Mouse (Mus musculus) spleen, postnatal 36 days (tissue): ENCODE results near the gene Apbb2.

Source experiments
- DNase-seq, 2 experiments: peaks; one replicate each; pipeline ENCODE4 v3.0.0; 2022; ENCODE audit warnings: low spot score in 2 of 2, mixed read lengths in 1 of 2

Gene Apbb2

DNA sequence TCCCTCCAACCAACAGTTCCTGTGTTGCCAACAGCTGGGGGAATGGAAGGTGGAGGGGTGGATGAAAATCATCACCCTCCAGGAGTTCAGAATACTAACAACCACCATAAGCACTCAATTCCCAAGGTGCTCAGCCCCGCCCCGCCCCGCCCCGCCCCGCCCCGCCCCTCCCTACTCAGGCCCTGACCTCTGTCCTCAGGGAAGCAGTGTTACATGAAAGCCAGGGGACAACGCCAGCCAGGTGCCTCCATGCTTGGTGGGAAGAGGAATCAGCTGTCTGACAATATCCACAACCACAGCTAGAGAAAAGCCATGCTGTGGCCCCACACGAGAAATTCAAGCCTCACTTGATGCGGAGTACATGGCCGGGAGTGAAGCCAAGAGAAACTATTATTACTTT, 276.7 kb downstream of the Apbb2 start:
- DNase-seq, result no peak

DNA sequence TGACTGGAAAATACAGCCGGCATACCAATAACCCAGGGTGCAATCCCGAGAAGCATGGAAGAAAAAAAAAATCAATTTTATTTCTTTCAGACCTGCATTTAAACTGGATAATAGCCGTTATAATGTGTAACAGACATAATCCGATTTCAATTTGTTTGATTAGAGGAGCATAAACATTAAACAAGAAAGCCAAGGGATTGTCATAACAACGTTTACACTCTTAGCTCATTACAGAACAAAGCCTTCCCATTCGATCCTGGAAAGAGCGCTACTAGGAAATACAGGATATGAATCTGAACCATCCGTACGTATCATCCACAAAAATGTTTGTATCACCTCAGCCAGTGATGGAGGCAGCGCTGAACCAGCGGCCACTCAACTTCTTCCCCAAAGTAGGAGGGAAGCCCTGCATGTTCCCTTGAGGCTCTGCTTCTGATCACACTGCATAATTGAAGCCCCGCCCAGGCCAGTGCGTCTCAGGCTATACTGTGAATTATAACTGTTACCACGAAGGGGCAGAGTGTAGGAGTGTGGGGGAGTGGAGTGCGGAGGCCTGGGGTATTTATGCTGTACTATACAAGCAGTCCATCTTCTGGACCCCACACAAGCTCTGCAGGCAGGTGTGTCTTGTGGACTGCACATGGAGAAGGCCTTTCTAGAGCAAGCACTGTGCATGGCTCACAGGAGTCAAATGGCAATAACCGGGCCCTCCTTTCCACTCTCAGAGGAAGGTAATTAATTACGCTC, 278.1 kb downstream of the Apbb2 start:
- DNase-seq, result no peak

DNA sequence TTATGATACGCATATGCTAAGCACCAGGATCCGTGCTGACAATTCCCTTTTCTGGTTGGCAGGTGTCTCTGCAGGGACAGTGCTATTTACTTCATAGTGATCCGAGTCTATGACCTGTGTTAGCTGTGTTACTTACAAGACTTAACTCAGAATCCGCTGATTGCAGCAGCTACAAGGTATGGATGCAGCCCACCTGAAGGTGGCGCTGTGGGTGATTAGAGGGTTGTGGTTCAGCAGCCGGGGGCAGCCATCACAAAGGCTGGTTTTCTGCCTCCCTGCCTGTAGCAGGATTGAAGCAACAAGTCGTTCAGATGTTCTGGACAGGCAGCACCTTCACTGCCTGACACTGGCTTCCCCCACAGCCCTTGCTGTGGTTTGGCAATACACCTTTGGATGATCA, 280.0 kb downstream of the Apbb2 start:
- no peak for DNase-seq

DNA sequence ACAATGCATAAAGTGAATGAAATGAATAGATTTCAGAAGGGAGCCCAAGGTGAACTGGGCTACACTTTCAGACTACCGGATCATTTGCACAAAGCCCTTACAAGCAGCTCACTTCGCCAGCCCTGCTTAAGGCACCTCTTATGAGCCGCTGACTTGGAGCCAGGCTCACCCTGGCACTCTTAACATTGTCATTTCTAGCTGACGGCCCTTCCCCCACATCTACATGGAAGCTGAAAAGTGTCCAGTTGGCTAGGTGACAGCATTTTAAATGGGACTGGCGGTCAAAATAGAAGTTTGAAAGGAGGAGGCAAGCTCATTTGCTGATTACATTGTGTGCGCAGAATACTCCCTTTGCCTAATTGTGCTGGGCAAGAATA, 280.6 kb downstream of the Apbb2 start:
- no peak for DNase-seq

DNA sequence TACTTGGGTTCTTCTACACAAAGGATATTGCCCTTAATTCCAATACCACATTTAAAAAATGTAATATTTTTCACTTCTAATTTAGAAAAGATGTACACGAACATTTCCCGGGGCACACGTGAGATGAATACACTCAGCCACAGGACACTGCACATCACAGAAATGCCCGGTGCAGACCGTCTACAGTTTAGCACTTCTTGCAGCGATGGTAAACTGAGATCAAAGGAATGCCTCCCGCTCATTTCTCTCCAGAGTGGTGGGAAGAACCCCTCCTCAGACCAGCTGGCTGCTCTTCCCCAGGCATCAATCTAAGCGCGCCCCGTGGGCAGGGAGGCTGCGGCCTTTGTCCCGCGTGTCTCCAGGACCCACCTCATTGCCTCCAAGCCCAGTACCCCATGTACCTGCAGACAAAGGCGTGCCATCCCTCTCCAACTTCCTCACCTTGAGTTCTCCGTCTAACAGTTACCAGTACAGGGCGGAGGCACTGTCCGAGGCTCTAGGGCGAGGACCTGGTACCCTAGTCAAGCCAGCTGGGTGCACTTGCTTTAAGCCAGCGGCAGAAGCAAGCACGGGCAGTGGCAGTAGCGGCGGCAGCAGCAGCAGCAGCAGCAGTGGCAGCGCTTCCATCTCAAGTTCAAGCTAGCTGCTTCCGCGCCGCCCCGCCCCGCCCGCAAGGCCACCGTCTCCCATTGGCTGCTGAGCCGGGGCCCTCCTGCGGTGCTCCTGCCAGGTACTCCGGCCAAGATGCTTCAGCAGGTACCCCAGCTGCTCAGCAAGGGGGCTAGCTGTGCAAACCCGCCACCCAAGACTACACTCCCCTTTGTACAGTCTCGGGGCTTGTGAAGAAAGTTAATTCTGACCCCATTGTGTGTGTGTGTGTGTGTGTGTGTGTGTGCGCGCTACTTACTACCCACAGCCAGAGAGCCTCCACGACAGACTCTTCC, 281.3 kb downstream of the Apbb2 start:
- peak in 1 of 2 experiments; percentile 10 for DNase-seq

DNA sequence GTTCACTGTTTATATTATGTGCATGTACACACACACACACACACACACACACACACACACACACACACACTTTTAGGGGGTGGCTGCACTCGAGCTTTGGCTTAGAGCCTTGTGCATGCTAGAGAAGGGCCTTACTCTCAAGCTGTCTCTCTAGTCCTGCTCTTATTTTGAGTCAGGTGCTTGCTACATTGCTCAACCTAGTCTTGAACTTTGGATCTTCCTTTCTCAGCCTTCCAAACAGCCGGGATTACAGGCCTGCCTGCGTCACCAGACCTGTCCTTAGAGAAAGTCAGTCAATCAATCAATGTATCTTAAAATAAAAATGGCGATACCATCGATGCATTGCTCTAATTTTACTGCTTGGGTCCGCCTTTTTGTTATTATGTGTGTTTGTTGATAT, 287.8 kb downstream of the Apbb2 start:
- no peak for DNase-seq

DNA sequence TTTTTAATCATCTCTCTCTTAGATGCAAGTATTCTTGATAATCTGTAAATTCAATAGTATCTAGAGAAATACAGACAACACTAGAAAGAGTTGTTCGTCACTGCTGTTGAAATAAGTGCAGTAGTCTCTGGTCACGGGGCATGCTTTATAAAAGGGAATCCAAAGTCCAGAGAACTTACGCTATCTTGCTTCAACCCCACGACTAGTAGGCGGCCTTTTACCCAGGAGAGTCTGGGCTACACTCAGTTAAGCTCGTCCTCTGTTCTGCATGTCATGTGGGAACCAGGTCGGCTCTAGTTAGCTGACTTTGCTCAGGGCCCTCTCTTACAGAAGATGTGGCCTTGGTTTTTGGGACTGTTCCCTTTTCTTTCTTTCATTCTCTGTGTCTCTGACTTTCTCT, 289.8 kb downstream of the Apbb2 start:
- DNase-seq, result no peak

DNA sequence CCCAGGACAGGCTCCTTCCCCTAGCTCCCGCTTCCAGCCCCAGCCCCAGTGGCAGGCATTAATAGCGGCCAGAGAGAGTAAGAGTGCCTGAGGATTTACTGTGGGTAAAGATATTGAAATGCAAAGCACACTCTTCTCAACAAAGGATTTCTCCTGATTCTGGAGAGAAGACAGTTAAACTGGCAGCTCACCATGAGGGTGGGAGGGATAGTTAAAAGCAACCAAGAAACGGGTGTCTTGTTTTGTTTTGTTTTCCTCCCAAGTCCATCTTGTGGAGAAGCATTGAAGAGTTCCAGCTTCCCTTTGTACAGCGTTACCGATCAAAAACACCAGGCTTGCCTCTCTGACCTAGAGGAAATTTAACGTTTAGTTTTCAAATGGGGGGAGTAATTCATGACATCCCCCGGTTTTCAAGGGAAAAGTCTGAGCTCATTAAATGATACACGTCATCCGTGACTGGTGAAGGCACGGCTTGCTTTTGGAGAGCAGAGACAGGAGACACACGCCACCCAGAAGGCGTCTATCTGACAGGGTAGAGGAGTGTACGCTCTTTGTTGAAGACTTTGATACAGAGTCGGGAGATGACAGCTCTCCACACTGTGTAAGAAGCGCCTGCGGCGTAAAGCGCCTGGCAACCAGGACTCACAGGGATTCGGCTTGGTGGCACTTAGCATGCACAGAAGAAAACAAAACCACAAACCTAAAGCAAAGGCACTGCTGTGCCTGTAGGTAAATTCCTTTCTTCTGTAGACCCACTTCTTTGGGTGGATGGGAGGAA, 290.4 kb downstream of the Apbb2 start:
- DNase-seq, result no peak

DNA sequence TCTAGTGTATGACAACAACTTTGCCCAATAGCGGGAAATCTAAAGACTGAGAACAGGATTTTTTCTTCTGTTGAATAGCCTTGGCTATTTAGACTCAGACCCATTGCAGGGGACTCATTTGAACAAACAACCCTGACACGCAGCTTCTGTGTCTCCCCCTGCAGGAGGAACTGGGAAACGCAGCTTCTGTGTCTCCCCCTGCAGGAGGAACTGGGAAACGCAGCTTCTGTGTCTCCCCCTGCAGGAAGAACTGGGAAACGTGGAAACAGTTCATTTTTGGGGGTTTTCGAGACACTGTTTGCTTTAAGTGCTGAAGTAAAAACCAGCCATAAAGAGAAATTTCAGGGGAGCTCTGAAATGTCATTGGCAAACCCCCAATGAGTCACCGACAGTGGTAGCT, 292.2 kb downstream of the Apbb2 start:
- DNase-seq, result no peak

DNA sequence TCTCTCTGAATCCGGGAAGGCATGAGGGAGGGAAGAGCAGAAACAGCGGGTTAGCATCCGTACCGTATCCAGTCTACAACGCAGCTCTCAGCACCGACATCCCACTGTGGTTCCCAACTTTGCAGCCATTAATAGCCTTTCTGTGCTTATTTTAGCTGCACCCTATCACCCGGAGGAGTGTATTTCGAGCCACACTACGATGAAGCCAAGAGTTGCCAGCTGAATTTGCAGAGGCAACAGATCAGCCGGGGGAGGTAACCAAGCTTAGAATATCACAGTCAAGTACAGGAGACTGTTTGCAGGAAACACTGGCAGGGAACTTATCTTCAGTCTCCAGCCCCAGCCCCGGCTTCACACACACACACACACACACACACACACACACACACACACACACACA, 295.0 kb downstream of the Apbb2 start:
- no peak for DNase-seq

DNA sequence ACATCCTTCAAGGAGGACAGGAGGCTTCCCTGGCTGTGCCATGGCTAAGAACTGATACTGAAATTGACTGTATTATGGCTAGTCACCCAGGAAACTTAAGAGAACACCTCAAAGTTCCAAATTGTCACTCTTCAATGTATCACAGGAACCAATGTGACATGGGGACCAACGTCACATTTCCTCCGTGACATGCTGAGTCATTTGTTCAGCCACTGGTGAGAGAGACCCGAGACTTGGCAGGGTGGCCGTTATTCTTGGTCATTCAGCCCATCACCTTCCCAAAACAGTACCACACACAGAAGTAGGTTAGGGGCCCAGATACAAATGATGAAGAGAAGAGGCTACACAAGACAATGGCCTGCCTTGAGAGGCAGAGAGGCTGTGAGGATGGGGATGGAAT, 295.5 kb downstream of the Apbb2 start:
- DNase-seq, result no peak

DNA sequence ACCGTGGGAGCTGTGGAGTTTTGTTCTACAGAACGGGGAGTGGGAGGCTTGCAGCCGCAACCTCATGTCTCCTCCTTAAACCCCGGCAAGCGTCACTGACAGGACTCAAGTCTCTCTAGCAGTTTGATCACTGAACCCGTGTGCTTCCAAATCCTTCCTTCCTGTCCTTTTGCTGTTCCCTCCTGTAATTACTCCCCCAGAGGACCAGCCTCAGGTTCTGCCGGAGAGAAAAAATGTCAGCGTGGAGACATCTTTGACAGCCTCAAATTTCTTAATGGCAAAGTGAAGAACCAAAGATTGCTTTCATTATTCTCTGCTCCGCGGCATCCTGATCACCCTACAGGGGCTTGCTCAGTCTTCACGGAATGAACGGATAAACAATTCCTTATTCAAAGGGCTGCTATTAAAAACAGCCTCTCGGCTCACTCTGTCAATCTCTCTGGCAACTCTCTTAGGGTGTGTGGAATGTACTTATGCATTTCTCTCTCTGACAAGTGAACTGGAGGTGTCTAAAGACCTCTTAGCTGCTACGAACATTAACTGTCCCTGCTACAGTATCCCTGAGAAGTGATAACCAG, 298.7 kb downstream of the Apbb2 start:
- no peak for DNase-seq

DNA sequence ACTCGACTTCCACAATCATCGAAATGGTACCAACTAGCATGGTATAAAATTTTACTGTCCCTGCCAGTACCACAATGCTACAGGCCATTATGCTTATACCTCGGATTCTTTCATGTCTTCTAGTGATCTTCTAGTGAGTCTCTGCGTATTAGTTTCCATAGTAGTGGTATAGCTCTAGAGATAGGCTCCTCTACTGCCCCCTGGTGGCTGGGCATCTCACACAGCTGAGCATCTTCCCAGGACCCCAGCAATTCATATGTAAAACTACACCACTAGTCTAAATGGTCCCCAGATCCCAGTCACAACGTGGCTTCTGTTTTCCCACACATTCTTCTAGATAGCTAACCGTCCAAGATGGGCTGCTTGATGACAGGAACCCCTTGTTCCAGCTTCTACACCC, 299.2 kb downstream of the Apbb2 start:
- peak; percentile 32 to 38 for DNase-seq

DNA sequence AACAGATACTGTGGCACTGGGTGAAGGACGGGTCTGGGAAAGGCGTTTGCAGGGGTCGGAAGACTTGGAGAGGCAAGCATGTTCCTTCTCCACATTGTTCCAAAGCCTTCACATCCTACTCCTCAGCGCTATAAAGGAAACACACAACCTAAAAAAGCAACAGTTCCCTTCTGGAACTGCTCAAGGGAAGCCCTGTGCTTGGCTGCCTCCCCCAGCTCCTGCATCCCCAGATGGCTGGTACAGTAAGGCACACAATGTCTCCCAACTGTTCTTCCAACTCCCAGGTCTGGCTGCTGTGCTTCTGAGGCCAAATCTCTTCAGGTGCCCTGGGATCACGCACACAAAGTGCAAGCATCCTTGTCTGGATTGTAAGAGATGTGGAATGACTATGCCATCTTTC, 302.8 kb downstream of the Apbb2 start:
- no peak for DNase-seq

DNA sequence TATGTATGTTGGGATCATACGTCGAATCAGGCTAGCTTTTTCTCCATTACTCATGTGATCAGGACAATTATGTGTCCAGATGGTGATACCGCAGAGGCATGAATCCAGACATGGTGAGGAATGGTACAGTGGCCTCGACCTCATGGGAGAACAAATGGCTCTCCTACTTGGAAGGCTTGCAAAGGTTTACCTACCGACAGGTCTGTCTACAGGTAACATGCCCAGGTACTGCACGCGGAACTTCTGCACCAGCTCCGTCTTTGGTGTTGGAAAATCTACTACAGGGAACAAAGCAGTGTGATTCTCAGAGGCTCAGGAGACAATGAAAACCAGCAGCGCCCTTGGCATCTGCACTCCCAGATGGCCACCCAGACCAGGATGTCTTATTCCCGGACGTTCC, 307.8 kb downstream of the Apbb2 start:
- DNase-seq, result no peak

DNA sequence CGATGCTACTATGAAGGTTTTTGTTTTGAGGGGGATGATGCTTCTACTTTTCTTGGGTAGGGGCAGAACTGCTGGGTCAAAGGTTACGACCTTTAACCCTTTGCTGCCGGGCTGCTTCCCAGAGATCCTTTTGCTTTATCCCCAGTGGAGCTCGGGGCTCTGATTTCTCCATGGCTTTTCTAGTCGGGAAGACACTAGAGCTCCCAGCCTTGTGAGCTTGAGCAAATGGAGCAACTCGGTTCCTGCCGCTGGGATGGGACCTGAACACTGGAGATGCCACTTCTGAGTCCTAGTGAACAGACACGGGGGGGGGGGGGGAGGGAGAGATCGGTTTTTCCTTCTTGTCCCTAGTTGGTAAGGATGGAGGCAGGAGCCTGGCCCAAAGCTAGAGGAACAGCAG, 308.3 kb downstream of the Apbb2 start:
- no peak for DNase-seq

DNA sequence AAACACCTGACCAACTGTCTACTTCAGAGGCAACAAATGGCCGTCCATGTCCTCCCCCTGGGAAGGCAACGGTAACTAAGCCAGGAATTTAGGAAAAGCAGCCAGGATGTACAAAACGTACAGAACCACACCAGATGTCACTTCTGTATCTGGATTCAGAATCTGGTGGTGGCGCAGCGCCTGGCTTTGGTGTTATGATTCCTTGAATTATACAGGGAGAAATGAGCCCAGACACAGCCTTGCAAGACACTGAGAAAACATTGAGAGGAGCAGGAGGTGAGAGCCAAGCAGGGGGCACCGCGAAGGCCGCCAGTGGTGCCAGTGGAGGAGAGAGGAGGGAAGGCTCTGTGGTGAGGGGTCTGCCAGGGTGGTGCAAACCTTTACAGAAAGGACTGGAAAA, 313.1 kb downstream of the Apbb2 start:
- no peak for DNase-seq

DNA sequence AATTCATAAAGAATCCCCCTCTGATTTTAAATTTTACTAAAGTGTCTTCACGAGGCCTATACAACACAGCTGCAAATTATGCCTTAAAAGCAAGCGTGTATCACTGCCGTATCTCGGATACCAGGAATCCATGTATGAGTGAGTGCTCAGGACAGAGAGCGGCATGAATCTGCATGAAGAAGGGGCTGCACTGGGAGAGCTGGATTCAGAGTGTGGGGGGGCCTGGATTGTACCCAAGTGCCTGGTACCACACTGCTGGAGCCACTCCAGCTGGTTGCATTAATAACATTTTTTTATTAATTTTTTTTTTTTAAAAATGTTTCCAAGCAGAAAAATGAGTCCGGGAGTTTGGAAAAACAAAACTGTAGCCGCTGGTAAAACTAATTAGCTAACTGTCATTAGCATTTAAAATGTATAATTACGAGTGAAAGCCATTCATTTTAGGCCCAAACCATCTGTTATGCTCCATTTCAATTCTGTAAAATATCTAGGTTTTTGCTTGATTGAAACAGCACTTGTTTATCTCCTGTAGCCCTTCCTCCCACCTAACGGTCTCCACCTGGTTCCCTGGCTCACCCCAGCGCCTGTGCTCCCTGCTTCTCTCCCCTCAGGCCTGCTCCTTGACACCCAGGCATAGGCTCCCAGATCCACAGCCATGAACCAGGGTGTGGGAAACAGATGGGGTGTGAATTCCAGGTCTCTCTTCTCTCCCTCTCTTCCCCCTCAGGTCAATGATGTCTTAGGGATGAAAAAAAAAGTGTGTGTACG, 314.1 kb downstream of the Apbb2 start:
- no peak for DNase-seq

DNA sequence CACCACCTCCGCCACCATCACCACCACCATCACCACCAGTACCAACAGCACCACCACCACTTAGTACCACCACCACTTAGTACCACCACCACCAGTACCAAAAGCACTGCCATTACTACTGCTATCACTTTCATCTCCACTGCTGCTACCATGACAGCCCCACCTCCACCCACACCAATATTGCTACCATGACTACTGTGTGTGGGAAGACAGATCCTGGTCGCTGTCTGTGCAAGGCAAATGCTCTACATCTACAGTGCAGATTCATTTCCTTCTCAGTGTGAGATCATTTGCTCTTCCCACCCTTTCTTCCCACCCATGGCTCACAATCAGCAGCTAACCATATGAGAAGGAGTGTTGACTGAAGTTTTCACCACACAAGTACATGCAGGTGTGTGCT, 315.7 kb downstream of the Apbb2 start:
- DNase-seq, result no peak

DNA sequence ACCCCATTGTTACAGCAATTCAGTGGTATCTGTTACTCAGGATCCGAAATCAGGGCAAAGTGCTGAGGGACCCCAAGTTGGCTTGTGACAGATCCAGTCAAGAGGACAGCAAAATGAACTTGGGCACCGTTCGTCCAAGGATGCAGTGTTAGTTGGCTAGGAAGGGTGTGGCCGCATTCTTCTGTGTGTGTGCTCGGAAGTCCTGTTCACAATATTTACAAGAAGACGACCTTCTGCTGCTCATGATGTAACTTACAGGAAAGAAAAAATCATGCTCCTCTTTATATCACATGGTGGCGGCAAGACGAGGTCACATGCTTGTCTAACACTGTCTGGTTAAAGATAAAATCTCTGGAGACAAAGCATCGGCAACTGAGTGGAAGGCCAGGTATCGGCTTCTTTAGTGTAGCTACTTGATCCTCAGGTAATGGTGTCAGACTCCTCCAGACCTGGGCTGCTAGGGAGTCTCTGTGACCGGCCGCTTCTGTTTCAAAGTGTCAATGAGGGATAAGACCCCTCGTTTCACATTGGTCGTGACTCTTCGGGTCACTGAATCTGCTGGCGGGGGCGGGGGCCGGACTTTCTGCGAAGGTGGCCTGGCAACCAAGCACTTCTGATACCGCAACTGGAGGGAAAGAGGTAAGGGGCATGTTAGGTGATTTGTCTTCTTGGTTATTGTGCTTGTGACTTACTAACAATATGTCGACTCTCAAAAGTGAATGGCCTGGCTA, 316.3 kb downstream of the Apbb2 start:
- no peak for DNase-seq

DNA sequence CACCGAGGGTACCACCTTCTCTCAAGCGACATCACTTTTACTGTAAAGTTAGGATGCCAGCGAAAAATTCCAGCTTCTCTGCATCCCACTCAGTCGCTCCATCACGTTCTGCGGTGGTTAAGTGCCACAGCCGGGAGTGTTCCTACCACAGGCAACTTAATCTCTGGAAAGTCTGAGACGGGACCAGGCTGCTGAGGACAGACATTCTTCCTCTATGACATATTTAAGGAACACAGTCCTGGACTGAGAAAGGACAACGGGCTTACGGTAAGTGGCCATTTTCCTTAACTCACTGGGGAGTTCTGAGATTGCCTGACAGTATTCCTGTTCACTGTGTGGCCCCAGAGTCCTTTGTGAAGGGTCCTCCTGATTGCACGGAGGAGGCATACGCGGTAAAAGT, 318.0 kb downstream of the Apbb2 start:
- DNase-seq, result no peak
